8 mouse cellular contexts compared by ENCODE assay signal in the genomic region with DNA sequence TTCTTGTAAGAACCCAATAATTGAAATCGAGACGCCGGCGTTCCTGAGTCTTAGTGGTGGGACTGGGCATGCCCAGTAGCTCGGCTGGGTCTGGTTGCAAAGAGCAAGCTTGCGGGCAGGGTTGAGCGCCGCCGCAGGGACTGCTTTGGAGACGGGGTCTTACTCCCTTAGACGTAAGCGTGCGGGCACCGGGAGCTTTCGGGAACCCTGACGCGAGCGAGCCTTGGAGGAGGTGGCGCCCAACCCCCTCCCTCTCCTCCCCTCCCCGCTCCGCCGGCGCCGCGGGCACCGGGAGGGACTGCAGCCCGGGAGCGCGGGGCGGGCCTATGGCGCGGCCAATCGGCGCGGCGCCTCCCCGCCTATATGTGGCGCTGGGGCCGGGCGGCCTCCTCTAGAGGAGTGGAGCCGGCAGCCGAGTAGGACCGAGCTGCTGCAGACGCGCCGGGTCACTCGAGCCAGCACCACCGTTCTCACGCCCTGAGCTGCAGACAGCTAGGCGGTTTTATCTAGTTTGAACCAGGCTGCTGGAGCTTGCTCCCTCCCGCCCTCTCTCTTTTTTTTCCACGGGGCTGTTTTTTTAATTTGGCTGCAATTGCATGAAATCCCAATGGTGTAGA. TPM values are rescaled to one million over a fixed set of nuclear protein-coding genes. Genes with fewer than 3 reads are reported as not detected.
DNase-seq lines count a peak whose midpoint lies in the region; ATAC-seq and TF ChIP-seq lines count a peak whose summit lies in the region.

No protein-coding gene starts in this region.

- WGBS in cerebellum, adult 2 months = under 1% methylated on average over 52 of the region's 52 CpGs
- WGBS in forebrain, postnatal 0 days = under 1% methylated on average over 43 of the region's 52 CpGs
- under 1% methylated on average over 52 of the region's 52 CpGs for WGBS in lung, embryonic 14.5 days

- H3K27me3 ChIP-seq in cerebellum, adult 2 months (ENCODE audit: control insufficient read depth, insufficient read depth, low read length) = no peaks in the 10 kb centered on the region
- H3K27me3 ChIP-seq in forebrain, postnatal 0 days (ENCODE audit: insufficient read depth, low read length) = no peaks in the 10 kb centered on the region
- H3K27me3 ChIP-seq in lung, embryonic 14.5 days (ENCODE audit: insufficient read depth, low read length) = no peaks in the 10 kb centered on the region

- peak; percentile 71 for DNase-seq in MEL-GATA-1-ER (ENCODE audit: extremely low read depth, low read depth)
- DNase-seq in cerebellum, adult 2 months = peak; percentile 95 to 96
- DNase-seq in forebrain, postnatal 0 days = peak; percentile 98
- DNase-seq in heart, postnatal 4 days = peak; percentile 95
- DNase-seq in layer of hippocampus, adult 8-10 months (ENCODE audit: low spot score in 2 of 2) = peak; percentile 86 to 94
- peak; percentile 98 for DNase-seq in lung, embryonic 14.5 days
- peak; percentile 89 for DNase-seq in testis, postnatal 14 days (ENCODE audit: low spot score)

- TF ChIP-seq CTCF in cerebellum, adult 2 months (IDR thresholded peaks at IDR 0.05; ENCODE audit: borderline replicate concordance, insufficient read depth, low read depth, low read length) = no peak
- peak; percentile 40; the same call in 1 of the 2 replicates for TF ChIP-seq CTCF in forebrain, postnatal 0 days (IDR thresholded peaks at IDR 0.05; ENCODE audit: low read depth)
- no peak; the same call in 1 of the 2 replicates for TF ChIP-seq CTCF in lung, embryonic 14.5 days (IDR thresholded peaks at IDR 0.05; ENCODE audit: low read depth)

- ATAC-seq in forebrain, postnatal 0 days = peak; percentile 93
- ATAC-seq in lung, embryonic 14.5 days (ENCODE audit: insufficient read depth) = peak; percentile 94
- ATAC-seq in neutrophil, adult 5-6 weeks (ENCODE audit: extremely low read depth, insufficient number of reproducible peaks, low FRiP score, poor library complexity, severe bottlenecking) = peak; percentile 65

- peak overlapping the region; percentile 85 for H3K4me2 ChIP-seq in forebrain, postnatal 0 days (ENCODE audit: low read depth)
- H3K4me2 ChIP-seq in lung, embryonic 14.5 days = peak overlapping the region; percentile 92

- TF ChIP-seq POLR2A in cerebellum, adult 2 months (IDR thresholded peaks at IDR 0.05; ENCODE audit: borderline replicate concordance, insufficient read depth, low read length) = peak; percentile 99

- H3K4me1 ChIP-seq in cerebellum, adult 2 months (ENCODE audit: control insufficient read depth, insufficient read depth, low read length) = peaks cover 18% of the 10 kb centered on the region
- H3K4me1 ChIP-seq in forebrain, postnatal 0 days (ENCODE audit: insufficient read depth) = peaks cover 4% of the 10 kb centered on the region; the same call in 1 of the 2 replicates
- H3K4me1 ChIP-seq in lung, embryonic 14.5 days (ENCODE audit: insufficient read depth) = peaks cover 13% of the 10 kb centered on the region

- H3K27ac ChIP-seq in cerebellum, adult 2 months (ENCODE audit: insufficient read depth, low read length) = peak overlapping the region; percentile 96
- H3K27ac ChIP-seq in forebrain, postnatal 0 days (ENCODE audit: low read depth, low read length) = peak overlapping the region; percentile 99
- peak overlapping the region; percentile 100 for H3K27ac ChIP-seq in lung, embryonic 14.5 days (ENCODE audit: low read depth)

- H3K9me3 ChIP-seq in forebrain, postnatal 0 days (ENCODE audit: low read length) = no peaks in the 10 kb centered on the region
- H3K9me3 ChIP-seq in lung, embryonic 14.5 days (ENCODE audit: low read depth, low read length) = no peaks in the 10 kb centered on the region

- peaks cover 10% of the 10 kb centered on the region; the same call in 1 of the 2 replicates for H3K36me3 ChIP-seq in forebrain, postnatal 0 days (ENCODE audit: insufficient read depth)
- H3K36me3 ChIP-seq in lung, embryonic 14.5 days (ENCODE audit: insufficient read depth) = peaks cover 27% of the 10 kb centered on the region

- peak overlapping the region; percentile 93 for H3K9ac ChIP-seq in forebrain, postnatal 0 days
- H3K9ac ChIP-seq in lung, embryonic 14.5 days = peak overlapping the region; percentile 99

- H3K4me3 ChIP-seq in cerebellum, adult 2 months (replicated peaks; ENCODE audit: insufficient read depth, low read depth, low read length) = peak overlapping the region; percentile 91
- H3K4me3 ChIP-seq in forebrain, postnatal 0 days (ENCODE audit: low read depth, low read length) = peak overlapping the region; percentile 65
- H3K4me3 ChIP-seq in lung, embryonic 14.5 days (ENCODE audit: low read depth, low read length) = peak overlapping the region; percentile 83

RNA-seq across cellular contexts. Expression of a gene that starts 52.5 kb away (rescaled TPM):
- 173 and 177 TPM in 2 replicates for polyA plus RNA-seq in cerebellum, adult 2 months (2012; rRNA removed)
- total RNA-seq in forebrain, postnatal 0 days (2014; rRNA removed) = 125 and 205 TPM in 2 replicates
- 277 and 303 TPM in 2 replicates for polyA plus RNA-seq in forebrain, postnatal 0 days (2015; fragmentation: Nextera tagmentation; extraction: Ambion mirVana)
- total RNA-seq in heart, postnatal 4 days (2021) = 1 to 10 TPM; 1.6 TPM
- 100 to 1,000 TPM; 112 to 138 (median 129) TPM for total RNA-seq in layer of hippocampus, adult 8-10 months (2022)
- 5.8 and 7.7 TPM in 2 replicates for polyA plus RNA-seq in lung, embryonic 14.5 days (2014; fragmentation: Nextera tagmentation; extraction: Ambion mirVana)
- 2.1 and 4.0 TPM in 2 replicates for total RNA-seq in neutrophil, adult 5-6 weeks (2017)

Comparison
In these comparisons a context has a peak if more than half of its experiments do, and no peak if none do; other contexts are left out.
1. Peak in every context shown above with its lines: DNase-seq, ATAC-seq, H3K4me3 ChIP-seq and H3K27ac ChIP-seq.
2. RNA of a gene that starts 52.5 kb away (total RNA-seq): 112 to 138 TPM in layer of hippocampus, adult 8-10 months and 125 to 205 TPM in forebrain, postnatal 0 days; 2.1 to 4.0 TPM in neutrophil, adult 5-6 weeks and 1.6 TPM in heart, postnatal 4 days; every median in the first group is over 10 times any median in the second.